Mouse (Mus musculus): Measurements from ENCODE around the gene Rabl3.
A peak's percentile ranks its signal among the peaks of the same experiment; 100 is the strongest.

The Rabl3 gene

DNA sequence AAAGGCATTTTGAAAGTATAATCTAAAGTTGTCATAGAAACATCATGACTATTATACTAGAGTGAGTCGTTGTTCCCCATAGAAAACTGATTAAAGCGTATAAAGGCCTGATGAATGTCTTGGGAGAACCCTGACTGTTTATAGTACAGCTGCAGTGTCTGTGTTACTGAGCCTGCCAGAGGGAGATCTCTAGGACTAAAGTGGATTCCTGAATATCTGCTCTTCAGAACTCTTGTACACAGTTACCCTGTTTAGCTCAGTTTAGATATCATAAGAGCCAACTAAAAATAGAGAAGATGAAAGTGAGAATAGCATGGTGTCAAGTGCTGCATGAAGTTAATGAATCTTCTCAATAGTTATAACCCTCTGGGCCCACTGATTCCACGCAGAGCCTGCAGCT, 10.6 kb downstream of the Rabl3 start:
- DNase-seq (ENCODE audit: low spot score) = no peak

- DNase-seq (ENCODE audit: low spot score) = no peak
Measured at GRCm38 (mm10) chr16:37550981-37551380, 11.3 kb downstream of the Rabl3 start.

DNA sequence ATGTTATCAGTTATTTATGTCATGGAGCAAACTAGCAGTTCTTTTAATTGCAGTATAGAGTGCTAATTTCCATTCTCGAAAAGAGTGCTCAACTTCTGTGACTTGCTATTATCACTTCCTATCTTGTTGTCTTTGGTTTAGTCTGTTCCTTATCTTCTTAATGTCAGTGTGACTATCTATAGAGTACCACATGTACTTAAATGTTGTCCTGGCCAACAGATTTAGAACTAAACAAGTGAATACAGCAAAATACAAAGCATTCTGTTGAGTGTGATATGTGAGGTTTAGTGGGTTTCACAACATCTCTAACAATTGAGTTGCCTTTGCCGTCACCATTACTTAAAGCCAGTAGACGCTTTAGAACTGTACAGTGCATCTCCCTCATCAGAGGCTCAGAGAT, 13.1 kb downstream of the Rabl3 start:
- DNase-seq (ENCODE audit: low spot score) = no peak

- DNase-seq (ENCODE audit: low spot score) = no peak
Measured at GRCm38 (mm10) chr16:37562414-37562813, 22.7 kb downstream of the Rabl3 start.

DNA sequence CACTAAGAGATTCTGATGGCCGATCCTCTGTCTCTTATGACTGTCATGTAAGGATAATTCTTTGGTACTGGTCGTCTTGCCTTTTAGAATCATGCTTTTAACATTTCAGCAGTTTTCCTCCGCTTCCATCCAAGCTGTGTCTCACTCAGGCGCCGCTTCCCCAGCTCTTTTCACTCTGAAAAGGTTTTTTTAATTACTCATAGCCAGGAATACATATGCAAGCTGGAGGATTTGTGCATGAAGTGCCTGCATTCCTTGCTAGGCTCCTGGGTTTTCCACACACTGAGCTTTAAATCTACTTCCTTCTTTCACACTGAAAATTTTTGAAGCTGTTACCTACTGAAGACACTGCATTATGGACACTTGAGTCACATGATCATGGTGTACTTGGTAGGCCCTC, 23.3 kb downstream of the Rabl3 start:
- no peak for DNase-seq (ENCODE audit: low spot score)

DNA sequence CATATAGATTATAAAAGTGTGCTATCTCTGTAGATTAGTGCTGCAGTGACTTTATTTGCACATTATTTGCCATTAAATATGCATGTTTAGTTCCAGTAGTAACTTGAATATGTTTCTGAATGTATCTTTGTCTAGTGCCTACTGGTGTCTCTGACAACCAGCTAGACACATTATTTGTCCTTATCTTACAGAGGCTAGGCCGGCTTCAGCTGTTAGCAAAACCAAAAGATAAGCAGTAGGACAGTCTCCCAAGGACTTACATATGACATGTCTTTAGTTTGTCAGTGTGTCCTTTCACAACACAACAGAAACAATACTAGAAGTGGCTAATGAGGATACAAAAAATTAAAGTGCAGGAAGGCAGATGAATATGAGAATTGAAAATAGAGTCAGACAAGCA, 25.4 kb downstream of the Rabl3 start:
- DNase-seq (ENCODE audit: low spot score) = no peak

GRCm38 (mm10) chr16:37566107-37566506, 26.4 kb downstream of the Rabl3 start:
- DNase-seq (ENCODE audit: low spot score) = no peak

GRCm38 (mm10) chr16:37567113-37568050, 27.7 kb downstream of the Rabl3 start:
- DNase-seq (ENCODE audit: low spot score) = no peak

DNA sequence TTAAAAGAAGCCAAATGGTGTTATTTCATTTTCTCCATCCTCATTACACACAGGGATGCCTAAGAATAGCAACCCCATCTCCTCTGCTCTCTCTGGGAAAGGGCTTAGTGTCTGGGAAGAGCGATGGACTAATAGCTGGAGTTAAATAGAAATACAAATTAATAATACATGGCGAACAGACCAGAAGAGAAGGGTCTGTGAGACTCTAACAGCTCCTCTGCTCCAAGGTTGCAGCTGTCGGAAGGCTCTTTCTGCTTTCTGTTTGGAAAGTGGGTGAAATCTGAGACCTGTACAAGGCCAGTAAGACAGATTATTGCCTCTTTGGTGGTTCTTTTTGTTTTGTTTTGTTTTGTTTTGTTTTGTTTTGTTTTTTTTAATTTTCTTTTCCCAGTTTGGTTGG, 31.9 kb downstream of the Rabl3 start:
- DNase-seq (ENCODE audit: low spot score) = no peak

DNA sequence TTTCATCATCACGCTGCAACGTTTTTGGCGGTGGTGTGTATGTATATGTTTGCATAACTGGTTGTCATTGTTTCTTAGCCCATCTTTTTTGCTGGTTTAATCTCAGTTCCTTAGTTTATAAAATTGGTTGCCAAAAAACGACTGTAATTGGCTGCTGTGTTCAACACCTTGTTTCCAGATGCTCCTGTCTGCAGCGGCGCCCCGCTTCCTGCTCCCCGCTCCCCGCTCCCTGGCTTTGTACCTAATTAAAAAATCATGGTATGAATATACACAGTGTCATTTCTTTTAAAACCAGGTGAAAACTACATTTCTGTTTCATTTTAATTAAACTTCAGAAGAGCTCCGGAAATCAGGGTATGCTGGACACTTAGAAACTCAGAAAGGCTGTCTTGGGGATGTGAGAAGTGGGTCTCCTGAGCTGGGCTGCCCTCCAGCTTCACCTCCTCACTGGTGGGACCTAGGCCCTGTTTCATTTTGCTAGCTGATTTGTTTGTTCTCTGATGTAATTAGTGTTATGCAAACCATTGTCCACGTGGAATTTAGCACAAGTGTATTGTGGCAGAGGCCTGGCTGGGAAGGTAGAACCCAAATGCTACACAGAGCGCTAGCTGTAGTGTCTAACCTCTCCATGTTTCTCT, 32.6 kb downstream of the Rabl3 start:
- no peak for DNase-seq (ENCODE audit: low spot score)

- DNase-seq (ENCODE audit: low spot score) = no peak
Measured at GRCm38 (mm10) chr16:37573061-37573460, 33.4 kb downstream of the Rabl3 start.

DNA sequence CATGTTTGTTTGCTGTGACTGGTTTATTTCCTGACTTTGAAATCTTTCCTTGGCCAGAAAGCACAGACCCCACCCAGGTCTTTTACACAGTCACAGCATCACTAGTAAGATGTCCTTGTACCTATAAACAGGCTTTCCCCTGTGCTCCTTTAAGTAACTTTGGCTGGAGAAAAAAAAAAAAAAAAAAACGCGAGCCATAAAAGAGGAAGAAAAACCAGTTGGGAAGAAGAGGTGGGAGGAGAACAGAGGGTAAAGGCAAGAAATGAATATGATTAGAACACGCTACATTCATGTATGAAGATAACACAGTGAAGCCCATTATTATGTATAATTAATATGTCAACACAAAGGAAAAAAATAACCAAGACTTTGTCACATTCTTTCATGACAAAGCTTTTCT, 35.6 kb downstream of the Rabl3 start:
- no peak for DNase-seq (ENCODE audit: low spot score)

DNA sequence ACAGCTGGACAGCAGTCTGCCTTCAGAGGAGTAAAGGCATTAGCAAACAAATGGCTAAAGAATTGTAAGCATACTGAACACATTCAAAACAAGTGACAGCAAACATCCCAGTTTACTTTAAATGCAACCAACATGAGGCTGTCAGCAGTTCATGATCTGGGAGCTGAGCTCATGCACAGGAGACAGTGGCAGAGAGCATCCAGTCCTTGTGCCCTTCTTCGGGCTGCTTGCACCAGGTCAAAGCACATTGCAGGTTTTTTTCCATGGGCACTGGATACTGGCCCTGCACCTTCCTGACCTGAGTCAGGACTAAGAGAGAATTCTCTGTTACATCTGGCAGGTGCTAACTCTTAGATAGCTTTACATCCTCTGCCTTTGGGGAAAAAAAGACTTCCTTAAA, 39.9 kb downstream of the Rabl3 start:
- no peak for DNase-seq (ENCODE audit: low spot score)

- no peak for DNase-seq (ENCODE audit: low spot score)
Measured at GRCm38 (mm10) chr16:37579994-37580393, 40.3 kb downstream of the Rabl3 start, which contains the start of gene Hgd. TSS of gene Hgd (plus strand) at chr16:37580153.

GRCm38 (mm10) chr16:37580651-37581050, 41.0 kb downstream of the Rabl3 start:
- DNase-seq (ENCODE audit: low spot score) = no peak

DNA sequence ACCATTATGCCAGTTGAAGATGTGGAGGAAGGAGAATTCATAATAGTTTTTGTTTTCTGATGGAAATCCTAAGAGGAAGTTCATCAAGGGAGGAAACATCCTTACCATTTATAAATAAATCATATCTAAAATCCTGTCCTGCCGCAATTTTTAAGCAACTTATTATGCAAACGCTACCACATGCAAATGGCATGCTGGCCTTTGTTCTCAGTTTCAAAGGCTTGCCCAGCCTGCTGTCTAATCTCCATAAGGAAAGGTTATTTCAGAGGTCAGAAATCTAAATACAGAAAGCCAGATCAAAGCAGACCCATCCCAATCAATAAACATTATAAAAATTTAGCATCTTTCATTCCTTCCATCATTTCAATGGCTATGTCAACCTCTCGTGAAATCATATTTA, 42.2 kb downstream of the Rabl3 start:
- DNase-seq (ENCODE audit: low spot score) = no peak

DNA sequence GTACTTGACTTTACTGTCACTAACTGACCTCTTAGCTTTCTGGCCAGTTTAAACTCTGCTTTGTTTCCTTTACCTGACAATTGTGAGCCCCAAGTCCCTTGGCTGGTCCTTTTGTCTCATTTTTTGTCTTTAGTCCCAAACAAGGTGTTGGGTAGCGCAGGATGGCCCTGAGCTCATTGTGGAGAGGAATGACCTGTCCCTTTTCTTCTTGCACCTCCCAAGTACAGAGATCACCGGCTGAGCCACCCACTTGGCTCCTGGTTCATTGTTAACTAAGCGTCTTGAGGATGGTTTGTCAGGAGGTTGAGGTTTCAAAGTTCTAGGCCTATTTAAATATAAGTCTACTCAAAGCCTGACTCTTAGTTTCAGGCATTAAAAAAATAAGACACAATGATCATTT, 43.6 kb downstream of the Rabl3 start:
- no peak for DNase-seq (ENCODE audit: low spot score)

- no peak for DNase-seq (ENCODE audit: low spot score)
Measured at GRCm38 (mm10) chr16:37583801-37584200, 44.1 kb downstream of the Rabl3 start.

- DNase-seq (ENCODE audit: low spot score) = peak; percentile 86
Measured at GRCm38 (mm10) chr16:37584218-37585035, 44.7 kb downstream of the Rabl3 start.

- DNase-seq (ENCODE audit: low spot score) = no peak
Measured at GRCm38 (mm10) chr16:37585129-37585563, 45.5 kb downstream of the Rabl3 start.

DNA sequence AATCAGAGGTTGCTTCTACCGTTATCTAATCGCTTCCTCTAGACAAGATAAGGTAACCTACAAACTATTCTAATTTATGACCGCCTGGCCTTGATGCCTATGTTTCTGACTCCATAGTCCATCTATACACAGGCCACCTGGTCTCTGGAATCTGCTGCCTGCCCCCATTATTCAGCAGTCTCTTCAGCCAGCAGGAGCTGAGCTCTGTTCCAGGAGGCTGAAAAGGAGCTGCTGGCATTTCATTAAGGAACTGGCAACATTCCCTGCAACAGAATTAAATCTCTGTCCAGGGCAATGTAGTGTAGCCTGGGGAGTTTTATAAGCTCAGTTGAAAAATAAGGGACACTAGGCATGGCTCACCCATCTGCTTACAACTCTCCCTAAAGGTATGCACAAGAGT, 51.2 kb downstream of the Rabl3 start:
- DNase-seq (ENCODE audit: low spot score) = no peak

- no peak for DNase-seq (ENCODE audit: low spot score)
Measured at GRCm38 (mm10) chr16:37591551-37591950, 51.9 kb downstream of the Rabl3 start.

- no peak for DNase-seq (ENCODE audit: low spot score)
Measured at GRCm38 (mm10) chr16:37597412-37597811, 57.7 kb downstream of the Rabl3 start.

Measured in embryo, embryonic 10.5 days (tissue).